Mouse (Mus musculus) C2C12 (cell line): Measurements from ENCODE around the gene Gcn1l1. TPM values are rescaled to one million over a fixed set of nuclear protein-coding genes. Genes with fewer than 3 reads are reported as not detected.

Source experiments
- H3K27me3 ChIP-seq: one replicate; pipeline ENCODE4 v1.6.1; 2011; ENCODE audit not compliant: control insufficient read depth, insufficient read depth, insufficient read length
- H3K36me3 ChIP-seq: one replicate; pipeline ENCODE4 v1.6.1; 2011; ENCODE audit not compliant: control insufficient read depth, insufficient read depth
- H3K4me3 ChIP-seq: one replicate; pipeline ENCODE4 v1.5.1; 2011; ENCODE audit warnings: mild to moderate bottlenecking, control low read depth; ENCODE audit not compliant: poor library complexity, insufficient read depth, severe bottlenecking
- H3K79me2 ChIP-seq: one replicate; pipeline ENCODE4 v1.6.1; 2011; ENCODE audit not compliant: control insufficient read depth, insufficient read depth
- H3K79me3 ChIP-seq: one replicate; pipeline ENCODE4 v1.6.1; 2011; ENCODE audit warnings: low read depth, control low read depth
- H3ac ChIP-seq: one replicate; pipeline ENCODE3; 2011; ENCODE audit warnings: low read depth; ENCODE audit not compliant: control insufficient read depth, insufficient read length
- CEBPB ChIP-seq: IDR thresholded peaks from one replicate; pipeline ENCODE4 v1.6.1; 2011; ENCODE audit warnings: low read depth, mild to moderate bottlenecking, control low read depth, moderate library complexity
- CTCF ChIP-seq: IDR thresholded peaks from one replicate; pipeline ENCODE4 v1.5.1; 2011; ENCODE audit not compliant: control insufficient read depth, insufficient read depth, insufficient read length
- FOSL1 ChIP-seq: IDR thresholded peaks from one replicate; pipeline ENCODE4 v1.8.0; 2011; ENCODE audit warnings: mild to moderate bottlenecking, low read length; ENCODE audit not compliant: poor library complexity, insufficient read depth, severe bottlenecking
- MAX ChIP-seq: IDR thresholded peaks from one replicate; pipeline ENCODE4 v1.6.1; 2011; ENCODE audit warnings: mild to moderate bottlenecking, control low read depth
- MYOD1 ChIP-seq: IDR thresholded peaks from one replicate; pipeline ENCODE4 v1.6.1; 2011; ENCODE audit warnings: low read depth; ENCODE audit not compliant: control insufficient read depth, insufficient read length
- MYOG ChIP-seq: IDR thresholded peaks from one replicate; pipeline ENCODE4 v1.6.1; 2011; ENCODE audit not compliant: control insufficient read depth, insufficient read length; ENCODE audit errors: extremely low read depth
- USF1 ChIP-seq: IDR thresholded peaks from one replicate; pipeline ENCODE4 v1.6.1; 2011; ENCODE audit warnings: low read depth, mild to moderate bottlenecking, control low read depth, moderate library complexity
- polyA plus RNA-seq: library from polyadenylated mRNA; unstranded; fragments of >200 nt; fragmentation: generic; extraction: Trizol; gene quantifications from one replicate; pipeline ENCODE4 v1.2.1, GENCODE M21; 2012; ENCODE audit warnings: missing spikeins

Gene Gcn1l1
- polyA plus RNA-seq, 1 experiment = 46.2 TPM

- H3K27me3 ChIP-seq = no peaks in the 10 kb centered on the region
- H3K4me3 ChIP-seq = no peak overlapping the region
- peaks cover 94% of the 10 kb centered on the region for H3K36me3 ChIP-seq
- no peak overlapping the region for H3ac ChIP-seq
- TF ChIP-seq MAX = no peak
- no peak for TF ChIP-seq CTCF
- TF ChIP-seq MYOD1 = no peak
- no peak for TF ChIP-seq CEBPB
- TF ChIP-seq USF1 = no peak
- peaks cover 2% of the 10 kb centered on the region for H3K79me3 ChIP-seq
- peaks cover 13% of the 10 kb centered on the region for H3K79me2 ChIP-seq
These were observed 15.4 kb downstream of the Gcn1l1 start for GRCm38 (mm10) chr5:115580229-115581001.

GRCm38 (mm10) chr5:115581662-115582061, 16.6 kb downstream of the Gcn1l1 start:
- Histone ChIP-seq H3K27me3 (no peaks in the 10 kb centered on the region), H3K79me3 (no peaks in the 10 kb centered on the region), H3K4me3 (no peak overlapping the region), H3K36me3 (peaks cover 94% of the 10 kb centered on the region), H3K79me2 (peaks cover 4% of the 10 kb centered on the region), H3ac (no peak overlapping the region)
- TF ChIP-seq MAX (no peak), FOSL1 (no peak), CTCF (no peak), CEBPB (no peak), MYOD1 (no peak), USF1 (no peak), MYOG (no peak)

- Histone ChIP-seq H3K79me2 (no peaks in the 10 kb centered on the region), H3K27me3 (no peaks in the 10 kb centered on the region), H3K79me3 (no peaks in the 10 kb centered on the region), H3K36me3 (peaks cover 92% of the 10 kb centered on the region), H3ac (no peak overlapping the region), H3K4me3 (no peak overlapping the region)
- TF ChIP-seq CEBPB = no peak
- no peak for TF ChIP-seq MYOD1
- no peak for TF ChIP-seq MYOG
- TF ChIP-seq CTCF = no peak
These were observed 20.6 kb downstream of the Gcn1l1 start for GRCm38 (mm10) chr5:115585616-115586015.

- no peak overlapping the region for H3ac ChIP-seq
- no peaks in the 10 kb centered on the region for H3K79me2 ChIP-seq
- no peak overlapping the region for H3K4me3 ChIP-seq
- TF ChIP-seq MYOG (no peak), CTCF (no peak), FOSL1 (no peak), MAX (no peak), USF1 (no peak), MYOD1 (no peak), CEBPB (no peak)
- no peaks in the 10 kb centered on the region for H3K27me3 ChIP-seq
- H3K36me3 ChIP-seq = peaks cover 92% of the 10 kb centered on the region
- H3K79me3 ChIP-seq = no peaks in the 10 kb centered on the region
These were observed 21.1 kb downstream of the Gcn1l1 start for GRCm38 (mm10) chr5:115586166-115586565.

GRCm38 (mm10) chr5:115586780-115587179, 21.7 kb downstream of the Gcn1l1 start:
- Histone ChIP-seq H3K4me3 (no peak overlapping the region), H3K79me3 (no peaks in the 10 kb centered on the region), H3K27me3 (no peaks in the 10 kb centered on the region), H3ac (no peak overlapping the region), H3K79me2 (no peaks in the 10 kb centered on the region), H3K36me3 (peaks cover 93% of the 10 kb centered on the region)
- TF ChIP-seq USF1 = no peak
- TF ChIP-seq FOSL1 = no peak
- TF ChIP-seq MAX = no peak
- TF ChIP-seq CTCF = no peak
- no peak for TF ChIP-seq MYOG

- no peaks in the 10 kb centered on the region for H3K27me3 ChIP-seq
- H3K4me3 ChIP-seq = no peak overlapping the region
- H3ac ChIP-seq = no peak overlapping the region
- no peaks in the 10 kb centered on the region for H3K79me2 ChIP-seq
- H3K79me3 ChIP-seq = no peaks in the 10 kb centered on the region
- H3K36me3 ChIP-seq = peaks cover 87% of the 10 kb centered on the region
- TF ChIP-seq CTCF (no peak), MYOD1 (no peak), MYOG (no peak), CEBPB (no peak), USF1 (no peak), FOSL1 (no peak), MAX (no peak)
These were observed 26.0 kb downstream of the Gcn1l1 start for GRCm38 (mm10) chr5:115591028-115591427.
